Mouse (Mus musculus): ENCODE data around the gene Stam.

GRCm38 (mm10) chr2:14053618-14054017 lies 20.3 kb upstream of the Stam start:
- TF ChIP-seq POLR2A (IDR thresholded peaks at IDR 0.05; ENCODE audit: insufficient read length, low read depth), result no peak
- TF ChIP-seq E2F4 (IDR thresholded peaks at IDR 0.05; ENCODE audit: insufficient read depth), result no peak
- TF ChIP-seq USF1 (IDR thresholded peaks at IDR 0.05; ENCODE audit: low read depth), result no peak
- no peak for TF ChIP-seq MAX (IDR thresholded peaks at IDR 0.05; ENCODE audit: low read depth)
- no peak for TF ChIP-seq CEBPB (IDR thresholded peaks at IDR 0.05; ENCODE audit: insufficient read depth, poor library complexity, severe bottlenecking)
- TF ChIP-seq TCF12 (IDR thresholded peaks at IDR 0.05; ENCODE audit: insufficient read depth, poor library complexity, severe bottlenecking), result no peak
- no peak for TF ChIP-seq MYOG (IDR thresholded peaks at IDR 0.05; ENCODE audit: control insufficient read depth in 1 of 3, insufficient read depth in 1 of 3, insufficient read length in 2 of 3, low read depth in 2 of 3)
- no peak for TF ChIP-seq POLR2AphosphoS2 (IDR thresholded peaks at IDR 0.05; ENCODE audit: insufficient read length, low read depth)
- no peak for TF ChIP-seq MYOD1 (IDR thresholded peaks at IDR 0.05; ENCODE audit: control insufficient read depth in 1 of 3, insufficient read length in 2 of 3, low read depth in 2 of 3)

Measured in myocyte (in vitro differentiated cells).